Mouse (Mus musculus) CH12.LX (cell line): ENCODE results near the gene Cdh13. TPM values are rescaled to one million over a fixed set of nuclear protein-coding genes. Genes with fewer than 3 reads are reported as not detected.

Source experiments
- DNase-seq: peaks from one replicate; pipeline ENCODE4 v3.0.0-alpha.2; 2013; ENCODE audit errors: extremely low read depth
- H3K27ac ChIP-seq: 2 replicates; pipeline ENCODE4 v1.5.1; 2012; ENCODE audit warnings: low read depth, mild to moderate bottlenecking, control low read depth, moderate library complexity; ENCODE audit not compliant: insufficient read depth
- H3K27me3 ChIP-seq: replicated peaks from 2 replicates; pipeline ENCODE3; 2012; ENCODE audit warnings: inconsistent platforms
- H3K36me3 ChIP-seq, 2 experiments: replicated peaks in 1 of 2; 2 replicates each; pipeline versions ENCODE3 to v1.6.1; 2012; ENCODE audit warnings: inconsistent platforms in 1 of 2, low read length in 1 of 2, mild to moderate bottlenecking in 1 of 2, mixed read lengths in 1 of 2, moderate library complexity in 1 of 2; ENCODE audit not compliant: control insufficient read depth in 1 of 2, insufficient read depth in 1 of 2
- H3K4me1 ChIP-seq, 2 experiments: 2 replicates each; pipeline ENCODE4 v1.6.1; 2012; ENCODE audit warnings: inconsistent platforms in 1 of 2, moderate library complexity in 1 of 2; ENCODE audit not compliant: insufficient read depth in 2 of 2, control insufficient read depth in 1 of 2
- H3K4me2 ChIP-seq: 2 replicates; pipeline ENCODE4 v1.6.1; 2012; ENCODE audit warnings: low read depth, mild to moderate bottlenecking, control low read depth; ENCODE audit not compliant: poor library complexity, insufficient read depth, severe bottlenecking
- H3K4me3 ChIP-seq, 3 experiments: fragments of 150-350 bp in 1 of 3; sonication (generic) in 1 of 3; replicated peaks in 1 of 3; 2 replicates each; pipeline versions ENCODE3 to v1.5.1; 2011 to 2012; ENCODE audit warnings: low read depth in 2 of 3, low read length in 2 of 3, mild to moderate bottlenecking in 2 of 3, moderate library complexity in 2 of 3, control low read depth in 1 of 3, improper control_type of control experiment in 1 of 3, inconsistent platforms in 1 of 3, mixed read lengths in 1 of 3; ENCODE audit not compliant: poor library complexity in 1 of 3
- H3K79me2 ChIP-seq: replicated peaks from 2 replicates; pipeline ENCODE4 v1.6.1; 2012; ENCODE audit warnings: mild to moderate bottlenecking, moderate library complexity; ENCODE audit not compliant: control insufficient read depth, poor library complexity, insufficient read depth, severe bottlenecking; ENCODE audit errors: extremely low read depth
- H3K9ac ChIP-seq: 2 replicates; pipeline ENCODE4 v1.6.1; 2012; ENCODE audit warnings: low read depth, mild to moderate bottlenecking, control low read depth, moderate library complexity; ENCODE audit not compliant: insufficient read depth
- H3K9me3 ChIP-seq: replicated peaks from 2 replicates; pipeline ENCODE3; 2012; ENCODE audit warnings: low read length, inconsistent platforms, mixed read lengths
- BHLHE40 ChIP-seq: IDR thresholded peaks from 2 replicates; pipeline ENCODE4 v1.6.1; 2011; ENCODE audit warnings: mild to moderate bottlenecking, low read depth, low read length, improper control_type of control experiment
- CHD1 ChIP-seq: IDR thresholded peaks from 2 replicates; pipeline ENCODE4 v1.6.1; 2012; ENCODE audit warnings: low read depth, low read length, improper control_type of control experiment, inconsistent platforms
- CHD2 ChIP-seq: IDR thresholded peaks from 2 replicates; pipeline ENCODE4 v1.6.1; 2011; ENCODE audit warnings: low read length, improper control_type of control experiment
- CTCF ChIP-seq, 2 experiments: IDR thresholded peaks in 1 of 2; conservative IDR thresholded peaks in 1 of 2; 2 replicates each; pipeline ENCODE4 v1.5.1; 2011 to 2012; ENCODE audit warnings: low read depth in 2 of 2, low read length in 2 of 2, improper control_type of control experiment in 1 of 2, inconsistent platforms in 1 of 2, mild to moderate bottlenecking in 1 of 2, moderate library complexity in 1 of 2
- E2F4 ChIP-seq: IDR thresholded peaks from 2 replicates; pipeline ENCODE4 v1.6.1; 2011; ENCODE audit warnings: low read depth, low read length, improper control_type of control experiment; ENCODE audit not compliant: insufficient replicate concordance
- IRF4 ChIP-seq: IDR thresholded peaks from 2 replicates; pipeline ENCODE4 v1.6.1; 2014; ENCODE audit warnings: low read depth, mild to moderate bottlenecking, inconsistent platforms, low read length, improper control_type of control experiment
- JUN ChIP-seq: IDR thresholded peaks from 2 replicates; pipeline ENCODE4 v1.6.1; 2011; ENCODE audit warnings: low read depth, mild to moderate bottlenecking, low read length, improper control_type of control experiment, moderate library complexity; ENCODE audit not compliant: insufficient read depth
- KAT2A ChIP-seq: IDR thresholded peaks from 2 replicates; pipeline ENCODE4 v1.6.1; 2012; ENCODE audit warnings: low read length, improper control_type of control experiment, inconsistent platforms; ENCODE audit not compliant: insufficient replicate concordance
- MAX ChIP-seq: IDR thresholded peaks from 2 replicates; pipeline ENCODE4 v1.6.1; 2011; ENCODE audit warnings: low read length, improper control_type of control experiment
- MEF2A ChIP-seq: IDR thresholded peaks from 2 replicates; pipeline ENCODE4 v1.6.1; 2014; ENCODE audit warnings: low read depth, mild to moderate bottlenecking, inconsistent platforms, low read length, improper control_type of control experiment, borderline replicate concordance
- MXI1 ChIP-seq: IDR thresholded peaks from 2 replicates; pipeline ENCODE4 v1.6.1; 2011; ENCODE audit warnings: mild to moderate bottlenecking, low read depth, low read length, improper control_type of control experiment
- MYC ChIP-seq: IDR thresholded peaks from 2 replicates; pipeline ENCODE4 v1.6.1; 2011; ENCODE audit warnings: low read depth, mild to moderate bottlenecking, improper control_type of control experiment, low read length
- PAX5 ChIP-seq: IDR thresholded peaks from 2 replicates; pipeline ENCODE4 v1.6.1; 2012; ENCODE audit warnings: low read length, inconsistent platforms, mixed read lengths
- POLR2A ChIP-seq: IDR thresholded peaks from 2 replicates; pipeline ENCODE4 v1.6.1; 2011; ENCODE audit warnings: low read depth, mild to moderate bottlenecking, improper control_type of control experiment, low read length
- POLR2AphosphoS2 ChIP-seq: IDR thresholded peaks from 2 replicates; pipeline ENCODE4 v1.6.1; 2011; ENCODE audit warnings: low read depth, low read length, improper control_type of control experiment
- RAD21 ChIP-seq: IDR thresholded peaks from 2 replicates; pipeline ENCODE4 v1.6.1; 2011; ENCODE audit warnings: low read depth, mild to moderate bottlenecking, low read length, improper control_type of control experiment, moderate library complexity
- RCOR1 ChIP-seq: conservative IDR thresholded peaks from 2 replicates; pipeline ENCODE4 v1.6.1; 2012; ENCODE audit warnings: low read depth, mild to moderate bottlenecking, inconsistent platforms, low read length, improper control_type of control experiment
- SIN3A ChIP-seq: IDR thresholded peaks from 2 replicates; pipeline ENCODE4 v1.6.1; 2012; ENCODE audit warnings: low read length, improper control_type of control experiment, inconsistent platforms
- SMC3 ChIP-seq: IDR thresholded peaks from 2 replicates; pipeline ENCODE4 v1.6.1; 2011; ENCODE audit warnings: low read depth, low read length, improper control_type of control experiment
- TBP ChIP-seq: conservative IDR thresholded peaks from 2 replicates; pipeline ENCODE4 v1.6.1; 2011; ENCODE audit warnings: low read depth, low read length, improper control_type of control experiment
- UBTF ChIP-seq: IDR thresholded peaks from 2 replicates; pipeline ENCODE4 v1.6.1; 2012; ENCODE audit warnings: low read depth, mild to moderate bottlenecking, inconsistent platforms, low read length, improper control_type of control experiment, moderate library complexity
- ZC3H11A ChIP-seq: IDR thresholded peaks from 2 replicates; pipeline ENCODE4 v1.6.1; 2012; ENCODE audit warnings: low read depth, mild to moderate bottlenecking, inconsistent platforms, low read length, improper control_type of control experiment
- ZMIZ1 ChIP-seq: IDR thresholded peaks from 2 replicates; pipeline ENCODE4 v1.6.1; 2012; ENCODE audit warnings: low read depth, mild to moderate bottlenecking, inconsistent platforms, low read length, improper control_type of control experiment
- ZNF384 ChIP-seq: IDR thresholded peaks from 2 replicates; pipeline ENCODE4 v1.6.1; 2012; ENCODE audit warnings: low read depth, low read length, improper control_type of control experiment, inconsistent platforms
- dilution Hi-C: fragments of 300-500 bp; cut with MboI; formaldehyde crosslinking; loops from 2 replicates; pipeline ENCODE4 v1.14.3; 2020; ENCODE audit warnings: low sequenced_read_pairs; ENCODE audit not compliant: extremely low pct_unique_long_range_greater_than_20kb, extremely low pct_ligation_motif_present
- in situ Hi-C: fragments of 300-500 bp; cut with MboI; formaldehyde crosslinking; loops from 3 replicates; pipeline ENCODE4 v1.14.3; 2019; ENCODE audit warnings: low sequenced_read_pairs, low pct_ligation_motif_present, low pct_unique_long_range_greater_than_20kb, mixed read lengths
- polyA plus RNA-seq: library from polyadenylated mRNA; unstranded; fragments of >175 nt; gene quantifications from 2 replicates; pipeline ENCODE4 v1.2.1, GENCODE M21; 2012; ENCODE audit warnings: low read depth; ENCODE audit not compliant: insufficient read length
- total RNA-seq, 2 experiments: library from RNA; depleted of rRNA; stranded (reverse); fragments of 300-350 nt in 1 of 2; fragments of >200 nt in 1 of 2; gene quantifications; 2 replicates each; pipeline ENCODE4 v1.2.3; 2012 to 2014

Gene Cdh13
- total and polyA plus RNA-seq, 3 experiments = not detected

DNA sequence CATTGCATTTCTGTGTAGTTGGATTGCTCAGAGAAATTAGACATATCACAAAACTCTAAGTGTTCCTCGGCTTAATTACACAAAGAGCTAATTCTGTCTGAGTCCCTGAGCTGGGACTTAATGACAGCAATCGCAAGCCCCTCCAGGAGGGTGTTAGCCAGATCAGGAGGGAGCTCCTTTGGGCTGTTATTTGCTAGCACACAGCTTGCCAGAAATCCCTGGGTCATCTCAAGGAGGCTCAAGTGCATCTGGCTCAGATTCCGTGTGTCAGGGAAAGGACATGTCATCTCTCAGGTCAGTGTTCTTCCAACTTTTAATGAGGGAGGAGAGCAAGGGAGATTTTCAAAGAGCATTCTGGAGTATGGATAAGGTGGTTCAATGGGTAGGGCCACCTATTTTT is 154.3 kb downstream of the Cdh13 start:
- dilution Hi-C loops = no loop called here
- peaks cover 81% of the 10 kb centered on the region for H3K9me3 ChIP-seq

DNA sequence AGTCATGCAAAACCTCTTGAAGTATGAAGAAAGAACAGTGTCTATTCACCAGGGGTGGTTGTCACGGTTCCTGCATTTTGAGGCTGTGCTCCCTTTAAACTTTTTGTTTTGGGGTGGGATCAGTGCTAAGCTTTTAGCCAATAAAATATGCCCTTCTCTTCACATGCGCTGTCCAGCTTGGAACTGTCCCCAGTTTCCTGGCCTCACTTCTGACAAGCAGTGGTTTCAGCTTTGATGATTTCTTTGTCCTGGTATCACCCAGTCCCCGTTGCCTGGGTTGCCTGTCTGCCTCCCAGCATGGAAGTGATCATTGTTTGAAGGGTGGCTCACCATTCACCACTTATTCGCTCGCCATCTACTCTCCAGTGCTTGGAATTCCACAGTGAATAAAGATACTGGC is 156.3 kb downstream of the Cdh13 start:
- in situ Hi-C loops = no loop called here
- no peak for DNase-seq
- H3K9me3 ChIP-seq = peaks cover 79% of the 10 kb centered on the region

More for the DNA sequence above, 154.3 kb downstream of the Cdh13 start:
- Histone ChIP-seq H3K9ac (no peak overlapping the region), H3K4me3 (no peak overlapping the region), H3K27me3 (no peaks in the 10 kb centered on the region), H3K36me3 (no peaks in the 10 kb centered on the region), H3K4me1 (no peaks in the 10 kb centered on the region), H3K27ac (no peak overlapping the region), H3K79me2 (no peaks in the 10 kb centered on the region), H3K4me2 (no peak overlapping the region)
- TF ChIP-seq TBP (no peak), PAX5 (no peak), POLR2A (no peak), RAD21 (no peak), ZNF384 (no peak), UBTF (no peak), CHD2 (no peak), POLR2AphosphoS2 (no peak), E2F4 (no peak), JUN (no peak), KAT2A (no peak), RCOR1 (no peak), MYC (no peak), MEF2A (no peak), ZC3H11A (no peak), ZMIZ1 (no peak)
- in situ Hi-C loops = no loop called here
- no peak for DNase-seq

More for the DNA sequence above, 156.3 kb downstream of the Cdh13 start:
- Histone ChIP-seq H3K4me2 (no peak overlapping the region), H3K36me3 (no peaks in the 10 kb centered on the region), H3K4me3 (no peak overlapping the region), H3K27me3 (no peaks in the 10 kb centered on the region), H3K27ac (no peak overlapping the region), H3K9ac (no peak overlapping the region), H3K79me2 (no peaks in the 10 kb centered on the region), H3K4me1 (no peaks in the 10 kb centered on the region)
- TF ChIP-seq MEF2A (no peak), E2F4 (no peak), KAT2A (no peak), JUN (no peak), POLR2A (no peak), SMC3 (no peak), SIN3A (no peak), MYC (no peak), RAD21 (no peak), BHLHE40 (no peak), CTCF (conservative IDR thresholded peaks at IDR 0.05 in 1 of 2, IDR thresholded peaks at IDR 0.05 in 1 of 2; ENCODE audit: low read depth in 2 of 2, low read length in 2 of 2) (no peak), IRF4 (no peak), CHD2 (no peak), UBTF (no peak), CHD1 (no peak), TBP (no peak), MAX (no peak), RCOR1 (no peak), MXI1 (no peak)
- dilution Hi-C loops = no loop called here
